Mouse (Mus musculus): ENCODE measurements around the gene Sfr1. TPM values are rescaled to one million over a fixed set of nuclear protein-coding genes. Genes with fewer than 3 reads are reported as not detected.

Gene Sfr1
- polyA plus RNA-seq, 1 experiment from 2014 or later = 268 TPM

GRCm38 (mm10) chr19:47730691-47731070 lies 801 bp upstream of the Sfr1 start:
- H3K4me2 ChIP-seq (replicated peaks; ENCODE audit: low read depth, low read length) = peak overlapping the region; percentile 74
- H3K27ac ChIP-seq (ENCODE audit: low read depth, low read length) = peak overlapping the region; percentile 97
- peak overlapping the region; percentile 75 for H3K9ac ChIP-seq (ENCODE audit: low read depth, low read length)
- H3K9me3 ChIP-seq (ENCODE audit: control insufficient read depth, low read length) = no peaks in the 10 kb centered on the region
- no peaks in the 10 kb centered on the region for H3K27me3 ChIP-seq (ENCODE audit: control insufficient read depth, insufficient read depth, low read length)
- peaks cover 10% of the 10 kb centered on the region for H3K4me1 ChIP-seq (ENCODE audit: control insufficient read depth, insufficient read depth, low read length)
- peak; percentile 76 for ATAC-seq (ENCODE audit: low FRiP score, low TSS enrichment)
- peak overlapping the region; percentile 80 for H3K4me3 ChIP-seq (ENCODE audit: low read length)
- WGBS = under 1% methylated on average over 12 of the region's 12 CpGs
- peaks cover 33% of the 10 kb centered on the region for H3K36me3 ChIP-seq (ENCODE audit: control insufficient read depth, insufficient read depth, low read length)

GRCm38 (mm10) chr19:47731931-47732330 lies 449 bp downstream of the Sfr1 start:
- H3K36me3 ChIP-seq (ENCODE audit: control insufficient read depth, insufficient read depth, low read length) = peaks cover 45% of the 10 kb centered on the region
- peak overlapping the region; percentile 74 for H3K4me2 ChIP-seq (replicated peaks; ENCODE audit: low read depth, low read length)
- ATAC-seq (ENCODE audit: low FRiP score, low TSS enrichment) = peak; percentile 22; the same call in 1 of the 2 replicates
- under 1% methylated on average over 13 of the region's 15 CpGs for WGBS
- no peaks in the 10 kb centered on the region for H3K27me3 ChIP-seq (ENCODE audit: control insufficient read depth, insufficient read depth, low read length)
- no peaks in the 10 kb centered on the region for H3K9me3 ChIP-seq (ENCODE audit: control insufficient read depth, low read length)
- H3K4me1 ChIP-seq (ENCODE audit: control insufficient read depth, insufficient read depth, low read length) = peaks cover 10% of the 10 kb centered on the region
- H3K4me3 ChIP-seq (ENCODE audit: low read length) = peak overlapping the region; percentile 80
- peak overlapping the region; percentile 97 for H3K27ac ChIP-seq (ENCODE audit: low read depth, low read length)
- peak overlapping the region; percentile 75 for H3K9ac ChIP-seq (ENCODE audit: low read depth, low read length)

- no peak overlapping the region for H3K27ac ChIP-seq (ENCODE audit: low read depth, low read length)
- no peaks in the 10 kb centered on the region for H3K4me1 ChIP-seq (ENCODE audit: control insufficient read depth, insufficient read depth, low read length)
- no peak overlapping the region for H3K4me3 ChIP-seq (ENCODE audit: low read length)
- no peaks in the 10 kb centered on the region for H3K9me3 ChIP-seq (ENCODE audit: control insufficient read depth, low read length)
- 91% methylated on average over 2 of the region's 2 CpGs for WGBS
- no peaks in the 10 kb centered on the region for H3K36me3 ChIP-seq (ENCODE audit: control insufficient read depth, insufficient read depth, low read length)
- H3K9ac ChIP-seq (ENCODE audit: low read depth, low read length) = no peak overlapping the region
- no peaks in the 10 kb centered on the region for H3K27me3 ChIP-seq (ENCODE audit: control insufficient read depth, insufficient read depth, low read length)
- ATAC-seq (ENCODE audit: low FRiP score, low TSS enrichment) = no peak
- no peak overlapping the region for H3K4me2 ChIP-seq (replicated peaks; ENCODE audit: low read depth, low read length)
Observed at GRCm38 (mm10) chr19:47747072-47747471, 15.6 kb downstream of the Sfr1 start.

DNA sequence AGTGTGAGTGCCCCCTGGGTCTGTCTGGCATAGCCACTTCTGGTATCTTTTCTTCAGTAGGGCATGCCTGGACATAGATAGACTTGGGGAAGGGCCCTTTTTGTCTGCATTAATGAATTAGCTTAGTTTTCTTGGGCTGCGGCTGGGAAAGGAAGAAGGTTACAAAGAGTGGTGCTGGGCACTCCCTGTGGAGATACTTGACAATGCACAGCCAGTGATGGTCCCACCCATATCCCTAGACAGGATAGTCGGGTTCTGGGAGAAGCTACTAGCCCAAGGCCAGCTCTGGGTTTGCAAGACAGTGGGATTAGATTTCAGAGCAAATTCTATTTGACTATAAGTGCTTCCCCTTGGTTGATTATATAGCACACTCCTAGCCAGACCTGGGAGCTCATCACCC lies 17.5 kb downstream of the Sfr1 start:
- H3K27me3 ChIP-seq (ENCODE audit: control insufficient read depth, insufficient read depth, low read length) = no peaks in the 10 kb centered on the region
- no peak for ATAC-seq (ENCODE audit: low FRiP score, low TSS enrichment)
- H3K27ac ChIP-seq (ENCODE audit: low read depth, low read length) = no peak overlapping the region
- H3K4me1 ChIP-seq (ENCODE audit: control insufficient read depth, insufficient read depth, low read length) = no peaks in the 10 kb centered on the region
- no peaks in the 10 kb centered on the region for H3K36me3 ChIP-seq (ENCODE audit: control insufficient read depth, insufficient read depth, low read length)
- no peak overlapping the region for H3K9ac ChIP-seq (ENCODE audit: low read depth, low read length)
- WGBS = 88% methylated on average over 2 of the region's 2 CpGs
- no peak overlapping the region for H3K4me3 ChIP-seq (ENCODE audit: low read length)
- H3K4me2 ChIP-seq (replicated peaks; ENCODE audit: low read depth, low read length) = no peak overlapping the region
- H3K9me3 ChIP-seq (ENCODE audit: control insufficient read depth, low read length) = no peaks in the 10 kb centered on the region

DNA sequence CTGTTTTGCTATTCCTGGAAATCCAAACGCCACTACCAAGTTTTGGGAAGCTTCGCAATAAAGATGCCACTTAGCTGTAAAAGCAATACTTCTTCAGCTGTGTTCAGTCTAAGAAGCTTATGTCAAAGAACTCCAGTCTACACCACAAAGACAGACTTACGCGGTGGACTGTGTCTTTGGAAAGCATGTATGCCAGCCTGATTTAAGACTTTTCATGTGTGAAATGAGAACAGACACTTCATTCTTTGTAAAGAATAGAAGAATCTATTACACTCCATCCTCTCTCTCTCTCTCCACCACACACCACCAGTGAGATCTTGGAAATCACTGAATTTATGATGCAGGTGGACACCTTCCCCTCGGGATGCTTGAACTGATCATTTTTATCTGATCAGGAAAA lies 18.9 kb downstream of the Sfr1 start:
- Histone ChIP-seq H3K36me3 (ENCODE audit: control insufficient read depth, insufficient read depth, low read length) (no peaks in the 10 kb centered on the region), H3K9me3 (ENCODE audit: control insufficient read depth, low read length) (no peaks in the 10 kb centered on the region), H3K9ac (ENCODE audit: low read depth, low read length) (no peak overlapping the region), H3K4me3 (ENCODE audit: low read length) (no peak overlapping the region), H3K4me2 (replicated peaks; ENCODE audit: low read depth, low read length) (no peak overlapping the region), H3K27me3 (ENCODE audit: control insufficient read depth, insufficient read depth, low read length) (no peaks in the 10 kb centered on the region), H3K27ac (ENCODE audit: low read depth, low read length) (no peak overlapping the region), H3K4me1 (ENCODE audit: control insufficient read depth, insufficient read depth, low read length) (no peaks in the 10 kb centered on the region)
- WGBS = 43% methylated on average over 5 of the region's 5 CpGs
- no peak for ATAC-seq (ENCODE audit: low FRiP score, low TSS enrichment)

GRCm38 (mm10) chr19:47752456-47752855 lies 21.0 kb downstream of the Sfr1 start:
- ATAC-seq (ENCODE audit: low FRiP score, low TSS enrichment) = no peak
- no peaks in the 10 kb centered on the region for H3K36me3 ChIP-seq (ENCODE audit: control insufficient read depth, insufficient read depth, low read length)
- no peaks in the 10 kb centered on the region for H3K4me1 ChIP-seq (ENCODE audit: control insufficient read depth, insufficient read depth, low read length)
- no peak overlapping the region for H3K4me2 ChIP-seq (replicated peaks; ENCODE audit: low read depth, low read length)
- H3K9ac ChIP-seq (ENCODE audit: low read depth, low read length) = no peak overlapping the region
- H3K27ac ChIP-seq (ENCODE audit: low read depth, low read length) = no peak overlapping the region
- WGBS = 84% methylated on average over 9 of the region's 9 CpGs
- H3K9me3 ChIP-seq (ENCODE audit: control insufficient read depth, low read length) = no peaks in the 10 kb centered on the region
- no peaks in the 10 kb centered on the region for H3K27me3 ChIP-seq (ENCODE audit: control insufficient read depth, insufficient read depth, low read length)
- H3K4me3 ChIP-seq (ENCODE audit: low read length) = no peak overlapping the region

GRCm38 (mm10) chr19:47753921-47754320 lies 22.4 kb downstream of the Sfr1 start:
- H3K9me3 ChIP-seq (ENCODE audit: control insufficient read depth, low read length) = no peaks in the 10 kb centered on the region
- no peak overlapping the region for H3K4me3 ChIP-seq (ENCODE audit: low read length)
- H3K4me2 ChIP-seq (replicated peaks; ENCODE audit: low read depth, low read length) = no peak overlapping the region
- 96% methylated on average over 4 of the region's 4 CpGs for whole genome bisulfite sequencing
- no peaks in the 10 kb centered on the region for H3K36me3 ChIP-seq (ENCODE audit: control insufficient read depth, insufficient read depth, low read length)
- H3K9ac ChIP-seq (ENCODE audit: low read depth, low read length) = no peak overlapping the region
- H3K27ac ChIP-seq (ENCODE audit: low read depth, low read length) = no peak overlapping the region
- H3K27me3 ChIP-seq (ENCODE audit: control insufficient read depth, insufficient read depth, low read length) = no peaks in the 10 kb centered on the region
- H3K4me1 ChIP-seq (ENCODE audit: control insufficient read depth, insufficient read depth, low read length) = no peaks in the 10 kb centered on the region
- no peak for ATAC-seq (ENCODE audit: low FRiP score, low TSS enrichment)

DNA sequence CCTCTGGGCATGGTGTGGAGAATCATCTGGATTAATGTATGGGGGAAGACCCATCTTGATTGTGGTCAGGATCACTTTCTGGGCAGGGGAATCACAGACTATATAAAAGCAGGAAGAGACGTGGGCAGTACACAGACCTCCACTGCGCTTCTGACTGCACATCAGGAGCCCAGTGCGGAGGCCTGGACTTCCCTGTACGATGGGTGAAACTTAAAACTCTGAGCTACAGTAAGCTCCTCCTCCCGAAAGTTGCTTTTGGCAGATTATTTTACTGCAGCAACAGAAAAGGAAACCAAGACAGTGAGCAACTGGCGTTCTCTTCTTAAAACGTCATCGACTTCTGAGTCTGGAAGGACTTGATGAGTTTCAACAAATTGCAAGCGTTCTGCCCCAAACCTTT lies 23.4 kb downstream of the Sfr1 start:
- Histone ChIP-seq H3K27me3 (ENCODE audit: control insufficient read depth, insufficient read depth, low read length) (no peaks in the 10 kb centered on the region), H3K27ac (ENCODE audit: low read depth, low read length) (no peak overlapping the region), H3K36me3 (ENCODE audit: control insufficient read depth, insufficient read depth, low read length) (no peaks in the 10 kb centered on the region), H3K9ac (ENCODE audit: low read depth, low read length) (no peak overlapping the region), H3K4me2 (replicated peaks; ENCODE audit: low read depth, low read length) (no peak overlapping the region), H3K9me3 (ENCODE audit: control insufficient read depth, low read length) (no peaks in the 10 kb centered on the region), H3K4me1 (ENCODE audit: control insufficient read depth, insufficient read depth, low read length) (no peaks in the 10 kb centered on the region), H3K4me3 (ENCODE audit: low read length) (no peak overlapping the region)
- ATAC-seq (ENCODE audit: low FRiP score, low TSS enrichment) = no peak
- 72% methylated on average over 9 of the region's 9 CpGs for WGBS

- 77% methylated on average over 19 of the region's 19 CpGs for WGBS
- Histone ChIP-seq H3K9ac (ENCODE audit: low read depth, low read length) (no peak overlapping the region), H3K9me3 (ENCODE audit: control insufficient read depth, low read length) (no peaks in the 10 kb centered on the region), H3K27me3 (ENCODE audit: control insufficient read depth, insufficient read depth, low read length) (no peaks in the 10 kb centered on the region), H3K36me3 (ENCODE audit: control insufficient read depth, insufficient read depth, low read length) (no peaks in the 10 kb centered on the region), H3K4me1 (ENCODE audit: control insufficient read depth, insufficient read depth, low read length) (no peaks in the 10 kb centered on the region), H3K27ac (ENCODE audit: low read depth, low read length) (no peak overlapping the region), H3K4me3 (ENCODE audit: low read length) (no peak overlapping the region), H3K4me2 (replicated peaks; ENCODE audit: low read depth, low read length) (no peak overlapping the region)
- ATAC-seq (ENCODE audit: low FRiP score, low TSS enrichment) = no peak
Observed at GRCm38 (mm10) chr19:47755625-47756024, 24.1 kb downstream of the Sfr1 start.

DNA sequence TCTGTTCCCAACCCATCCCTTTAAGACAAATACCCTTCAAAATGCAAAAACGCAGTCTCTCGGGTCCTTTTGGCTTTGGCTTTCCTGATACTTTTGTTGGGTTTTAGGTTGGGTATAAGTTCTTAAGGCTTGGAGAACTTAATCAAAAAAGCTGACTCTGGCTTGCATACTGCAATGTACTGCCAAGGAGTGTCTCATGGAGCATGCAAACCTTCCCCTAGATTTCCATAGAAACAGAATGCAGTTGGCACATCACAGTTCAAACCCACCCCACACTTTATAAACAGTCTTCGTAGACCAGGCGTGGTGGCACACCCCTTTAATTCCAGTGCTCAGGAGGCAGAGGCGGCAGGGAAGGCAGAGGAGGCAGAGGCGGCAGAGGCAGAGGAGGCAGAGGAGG lies 46.4 kb downstream of the Sfr1 start:
- Histone ChIP-seq H3K27me3 (ENCODE audit: control insufficient read depth, insufficient read depth, low read length) (no peaks in the 10 kb centered on the region), H3K9me3 (ENCODE audit: control insufficient read depth, low read length) (no peaks in the 10 kb centered on the region), H3K27ac (ENCODE audit: low read depth, low read length) (no peak overlapping the region), H3K4me2 (replicated peaks; ENCODE audit: low read depth, low read length) (no peak overlapping the region), H3K36me3 (ENCODE audit: control insufficient read depth, insufficient read depth, low read length) (no peaks in the 10 kb centered on the region), H3K4me1 (ENCODE audit: control insufficient read depth, insufficient read depth, low read length) (no peaks in the 10 kb centered on the region), H3K9ac (ENCODE audit: low read depth, low read length) (no peak overlapping the region), H3K4me3 (ENCODE audit: low read length) (no peak overlapping the region)
- no peak for ATAC-seq (ENCODE audit: low FRiP score, low TSS enrichment)
- WGBS = 80% methylated on average over 6 of the region's 6 CpGs
